Mouse (Mus musculus): ENCODE measurements at regions not wholly inside any gene's neighbourhood (a gene's known extent, or its start where the extent isn't known, plus 50 kb on each side); places are given as distances from the start of the nearest gene placed in this dataset.

DNA sequence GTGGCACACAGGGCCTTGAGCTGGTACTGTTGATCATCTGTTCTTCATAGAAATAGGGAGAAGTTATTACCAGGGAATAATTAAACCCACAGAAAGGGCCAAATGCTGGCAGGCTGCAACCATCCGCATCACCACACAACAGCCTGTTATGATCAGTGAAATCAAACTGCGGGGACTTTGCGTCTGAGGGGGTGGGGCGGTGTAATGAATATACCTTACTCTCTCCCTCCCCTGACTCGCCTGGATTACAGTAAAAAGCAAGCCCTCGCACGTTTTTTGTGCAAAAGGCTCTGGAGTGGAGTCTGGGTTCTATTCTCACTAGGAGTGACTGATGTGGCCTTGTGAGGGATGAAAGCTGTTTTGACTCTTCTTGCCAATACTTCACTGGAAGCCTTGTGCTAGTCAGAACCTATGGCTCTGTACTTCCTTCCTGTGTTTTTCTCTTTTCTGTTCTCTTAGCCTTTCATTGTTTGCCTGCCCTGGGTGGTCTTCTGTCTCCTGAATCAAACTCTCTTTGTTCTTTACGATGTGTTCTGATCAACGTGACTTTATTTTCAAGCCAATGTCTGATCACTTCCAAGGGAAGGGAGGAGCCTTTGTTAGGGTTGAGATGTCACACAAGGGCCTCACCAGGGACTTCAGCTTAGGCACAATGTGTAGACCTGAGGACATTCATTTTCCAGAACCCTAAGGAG, 172.4 kb downstream of the Dact1 start:
- no peak for DNase-seq

DNA sequence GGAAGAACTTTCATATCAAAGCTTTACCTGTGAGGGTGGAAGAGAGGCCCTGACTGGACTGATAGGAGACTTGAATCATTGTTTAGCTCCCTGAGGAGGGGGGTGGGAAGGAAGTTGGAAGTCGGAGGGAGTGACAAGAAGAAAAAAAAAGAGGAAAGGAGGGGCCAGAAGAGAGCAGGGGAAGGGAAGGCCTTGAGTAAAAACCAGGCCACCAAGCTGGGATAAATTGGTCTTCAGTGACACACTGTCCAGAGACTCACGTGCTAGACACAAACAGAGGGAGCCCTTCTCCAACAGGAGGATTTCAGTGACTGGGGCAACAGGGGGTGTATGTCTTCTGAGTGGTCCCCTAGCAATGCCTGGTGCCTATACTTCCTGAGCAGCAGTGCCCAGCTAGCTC, 172.9 kb downstream of the Dact1 start:
- no peak for DNase-seq

DNA sequence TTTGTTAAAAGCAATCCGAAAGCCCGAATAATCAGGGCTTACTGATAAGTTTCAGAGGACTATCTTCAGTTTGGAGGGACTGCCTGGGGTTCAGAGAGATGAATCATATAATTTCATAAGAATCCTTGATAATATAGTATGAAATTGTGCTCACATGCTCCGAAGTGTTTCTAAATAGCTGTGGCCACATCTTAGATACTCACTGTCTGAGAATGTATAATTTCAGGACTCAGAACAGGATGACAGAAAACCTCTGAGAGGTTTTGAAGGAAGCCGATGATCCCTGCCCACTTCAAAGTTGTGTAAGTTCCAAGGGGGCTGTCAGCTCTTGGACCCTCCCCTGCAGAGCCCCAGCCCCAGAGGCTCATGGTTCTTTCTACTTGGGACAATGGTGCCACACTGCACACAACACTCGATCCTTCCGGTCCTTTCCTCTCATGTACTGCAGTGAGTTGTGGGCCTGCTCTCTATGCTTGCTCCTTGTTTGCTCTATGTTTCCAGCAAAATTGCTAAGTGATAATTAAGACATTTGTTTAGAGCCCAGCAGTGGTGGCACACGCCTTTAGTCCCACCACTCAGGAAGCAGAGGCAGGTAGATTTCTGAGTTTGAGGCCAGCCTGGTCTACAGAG, 174.0 kb downstream of the Dact1 start:
- DNase-seq = no peak

DNA sequence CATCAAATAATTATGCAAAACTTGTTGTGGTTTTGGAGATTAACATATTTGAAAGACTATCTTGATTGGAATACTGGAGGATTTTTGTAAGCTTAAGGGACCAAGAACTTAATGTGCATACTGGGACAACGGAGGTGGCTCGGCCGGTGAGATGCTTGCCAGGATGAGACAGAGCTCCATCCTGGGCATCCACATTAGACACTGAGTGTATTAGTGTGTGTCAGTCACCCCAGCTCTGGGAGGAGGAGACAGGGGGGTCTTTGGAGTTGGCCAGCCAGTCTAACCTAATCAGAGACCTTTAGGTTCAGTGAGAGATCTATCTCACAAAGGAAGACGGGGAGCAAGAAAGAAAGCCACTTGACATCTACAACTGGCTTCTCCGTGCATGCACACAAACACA, 174.6 kb downstream of the Dact1 start:
- DNase-seq = no peak

DNA sequence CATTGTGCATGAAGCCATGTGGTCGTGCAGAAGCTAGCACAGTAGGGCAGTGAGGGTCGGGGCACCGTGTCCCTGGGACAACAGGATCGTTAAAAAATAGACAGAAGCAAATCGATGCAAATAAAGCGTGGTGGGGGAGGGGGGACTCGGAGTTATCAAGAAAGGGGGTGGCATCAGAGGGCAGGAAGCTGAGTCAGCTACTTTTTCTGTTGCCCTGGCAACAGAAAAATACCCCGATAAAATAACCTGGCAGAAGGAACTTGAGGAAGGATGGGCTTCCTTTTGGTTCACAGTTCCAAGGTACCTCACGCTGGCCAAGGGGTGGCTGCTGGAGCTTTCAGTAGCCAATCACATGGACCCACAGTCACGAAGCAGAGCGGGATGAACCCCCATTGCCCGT, 176.4 kb downstream of the Dact1 start:
- DNase-seq = no peak

DNA sequence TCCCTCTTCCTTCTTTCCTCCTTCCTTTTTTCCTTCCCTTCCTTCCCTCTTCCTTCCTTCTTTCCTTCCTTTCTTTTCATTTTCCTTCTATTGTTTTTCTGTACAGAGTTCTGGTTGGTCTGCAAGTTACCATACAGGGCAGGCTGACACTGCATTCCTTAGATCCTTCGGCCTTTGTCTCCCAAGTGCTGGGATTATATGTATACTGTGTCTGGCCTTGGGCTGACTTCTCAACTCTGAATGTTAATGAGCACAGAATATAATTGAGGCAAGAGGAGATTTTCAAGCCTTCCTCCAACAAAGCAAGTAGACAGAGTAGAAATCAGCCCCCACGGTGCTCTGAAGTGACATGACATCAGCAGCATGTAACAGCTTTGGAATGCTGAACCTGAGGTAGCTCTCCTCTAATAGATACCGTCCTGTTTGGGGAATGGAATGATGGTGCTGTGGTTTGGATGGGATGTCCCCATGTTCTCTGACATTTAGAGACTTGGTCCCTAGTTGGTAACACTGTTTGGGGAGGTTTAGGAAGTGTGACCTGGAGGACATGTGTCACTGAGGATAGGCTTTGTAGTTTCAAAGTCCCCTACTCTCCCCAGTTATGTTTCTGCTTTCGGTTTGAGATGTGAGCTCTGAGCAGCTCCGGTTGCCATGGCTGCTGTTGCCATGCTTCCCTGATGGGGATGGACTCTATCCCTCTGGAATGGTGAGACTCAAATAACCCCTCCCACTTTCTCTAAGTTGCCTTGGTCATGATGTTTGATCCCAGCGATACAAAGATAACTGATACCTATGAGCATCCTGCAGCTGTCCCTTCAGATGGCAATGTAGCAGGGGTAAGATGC, 178.1 kb downstream of the Dact1 start:
- DNase-seq = no peak

DNA sequence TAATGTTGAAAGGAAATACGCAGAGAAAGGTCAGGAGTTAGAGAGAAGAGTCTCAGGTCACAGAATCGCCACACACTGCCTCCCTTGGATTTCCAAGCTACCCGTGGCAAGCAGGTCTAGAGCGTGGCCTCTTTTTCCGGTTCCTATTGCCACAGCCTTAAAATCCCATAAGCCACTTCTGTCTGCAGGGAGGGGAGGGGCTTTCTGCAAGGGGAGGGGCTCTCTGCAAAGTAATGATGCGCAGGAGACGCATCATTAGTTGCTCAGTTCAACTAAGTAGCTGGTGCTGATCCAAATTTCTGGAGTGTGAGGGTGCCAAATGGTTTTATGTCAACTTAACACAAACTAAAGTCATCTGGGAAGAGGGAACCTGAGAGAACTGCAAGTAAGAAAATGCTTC, 179.6 kb downstream of the Dact1 start:
- no peak for DNase-seq

DNA sequence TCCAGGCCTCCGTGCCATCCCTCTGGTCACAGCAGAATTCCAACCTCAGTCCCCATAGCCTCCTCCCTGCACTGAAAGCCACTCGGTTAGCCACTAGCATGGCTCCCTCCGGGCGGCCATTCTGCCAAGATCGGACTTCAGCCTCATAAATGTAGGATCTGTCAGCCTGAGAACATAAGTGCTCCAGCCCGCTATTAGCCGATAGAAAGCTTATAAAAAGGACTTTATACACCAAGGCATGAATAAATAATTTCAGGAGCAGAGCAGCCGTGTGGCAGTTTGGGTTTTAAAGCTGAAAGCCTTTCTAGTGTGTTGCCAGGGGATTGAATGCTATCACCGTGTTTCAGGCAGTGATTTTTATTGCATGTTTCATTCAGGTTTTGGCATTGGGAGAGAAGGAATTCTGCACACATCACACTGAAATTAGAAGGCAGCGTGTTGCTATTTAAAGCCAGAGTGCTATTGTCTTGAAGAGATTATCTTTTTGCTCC, 185.2 kb downstream of the Dact1 start:
- DNase-seq = no peak

DNA sequence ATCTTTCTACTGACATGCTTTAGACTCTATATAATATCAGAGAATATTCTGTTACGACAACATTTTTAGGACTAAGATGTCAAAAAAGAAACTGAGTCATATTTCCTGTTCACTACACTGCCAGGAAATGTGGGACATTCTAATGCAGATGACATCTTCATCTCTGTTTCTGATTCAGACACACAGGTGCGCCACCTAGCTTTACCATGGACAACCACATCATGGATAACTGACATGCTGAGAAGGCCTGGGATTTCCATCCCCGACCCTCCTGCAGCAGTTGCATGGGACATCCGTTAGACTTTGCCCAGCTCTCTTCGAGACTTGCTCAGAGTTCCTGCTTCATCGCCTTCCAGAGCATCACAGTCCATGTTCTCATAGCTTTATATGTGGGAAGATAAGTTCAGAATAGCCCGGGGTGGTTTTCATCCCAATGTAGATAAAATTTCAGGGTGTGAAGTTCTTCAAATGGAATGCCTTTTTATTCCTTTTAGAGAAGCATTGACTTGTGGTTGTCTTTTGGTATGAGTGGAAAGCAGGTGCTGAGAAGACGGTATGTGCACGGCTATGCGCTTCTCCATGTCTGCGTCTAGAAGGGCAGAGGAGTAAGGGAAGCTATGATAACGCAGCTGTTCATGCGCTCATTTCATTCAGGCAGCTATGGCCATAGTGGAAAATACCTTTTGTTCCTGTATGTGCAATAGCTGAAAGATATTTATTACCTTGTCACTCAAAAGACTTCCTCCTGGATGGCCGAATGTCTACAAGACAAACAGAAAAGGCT, 188.8 kb downstream of the Dact1 start:
- no peak for DNase-seq

DNA sequence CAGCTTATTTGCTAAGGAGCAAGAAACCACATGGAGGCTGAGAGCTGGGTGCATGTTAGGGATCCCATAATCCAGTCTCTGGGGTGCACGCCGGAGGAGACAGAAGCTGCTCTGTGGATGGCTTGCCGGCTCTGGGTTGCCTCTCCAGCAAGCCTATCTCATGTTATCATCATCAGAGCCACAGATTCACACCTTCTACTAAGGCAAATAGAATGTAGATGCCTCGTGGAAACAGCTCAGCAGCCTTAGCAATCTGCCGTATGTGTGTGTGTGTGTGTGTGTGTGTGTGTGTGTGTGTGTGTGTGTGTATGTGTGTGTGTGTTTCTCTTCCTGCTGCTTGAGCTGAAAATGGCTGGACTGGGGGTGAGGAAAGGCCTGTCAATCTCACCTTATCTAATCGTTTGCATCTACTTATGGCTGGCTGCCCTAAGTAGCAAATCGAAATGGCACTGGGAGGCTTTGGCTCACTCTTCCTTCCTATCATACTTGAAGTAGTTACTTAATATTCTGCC, 191.7 kb downstream of the Dact1 start:
- DNase-seq = no peak

DNA sequence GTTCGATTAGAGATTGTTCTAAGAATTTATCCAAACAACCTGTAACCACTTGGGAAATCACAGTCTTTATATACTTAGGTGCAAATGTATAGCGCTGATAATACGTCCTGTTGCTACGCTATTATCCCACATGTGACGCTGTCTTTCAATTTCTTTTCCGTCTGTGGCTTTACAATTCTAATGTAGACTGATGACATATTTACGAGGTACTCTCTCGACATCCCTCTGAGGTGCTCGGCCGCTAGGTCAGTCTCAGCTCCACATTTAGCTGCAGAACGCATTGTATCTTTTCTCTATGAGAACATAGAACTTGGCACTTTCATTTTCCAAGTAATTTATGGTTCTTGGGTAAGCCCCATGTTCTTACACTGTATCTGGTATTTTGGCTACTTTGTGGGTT, 193.6 kb downstream of the Dact1 start:
- DNase-seq = no peak

DNA sequence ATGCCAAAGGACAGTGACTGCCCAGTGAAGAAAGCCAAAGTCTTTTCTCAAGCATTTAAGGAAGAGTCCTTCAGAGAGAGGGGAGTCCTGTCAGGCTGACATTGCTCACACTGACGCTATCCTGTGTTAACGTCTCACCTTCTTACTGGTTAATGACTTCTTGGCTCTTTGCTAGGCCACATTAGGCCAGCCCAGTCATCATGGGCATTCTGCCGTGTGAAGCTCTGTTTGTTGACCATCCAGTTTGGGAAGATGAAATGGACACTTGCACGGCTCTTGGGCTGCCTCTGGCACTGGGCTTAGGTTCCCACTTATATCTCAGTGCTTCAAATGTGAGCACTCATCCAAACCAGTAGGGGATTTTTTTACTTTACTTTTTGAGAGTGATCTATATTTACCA, 196.5 kb downstream of the Dact1 start:
- peak; percentile 59 for DNase-seq

DNA sequence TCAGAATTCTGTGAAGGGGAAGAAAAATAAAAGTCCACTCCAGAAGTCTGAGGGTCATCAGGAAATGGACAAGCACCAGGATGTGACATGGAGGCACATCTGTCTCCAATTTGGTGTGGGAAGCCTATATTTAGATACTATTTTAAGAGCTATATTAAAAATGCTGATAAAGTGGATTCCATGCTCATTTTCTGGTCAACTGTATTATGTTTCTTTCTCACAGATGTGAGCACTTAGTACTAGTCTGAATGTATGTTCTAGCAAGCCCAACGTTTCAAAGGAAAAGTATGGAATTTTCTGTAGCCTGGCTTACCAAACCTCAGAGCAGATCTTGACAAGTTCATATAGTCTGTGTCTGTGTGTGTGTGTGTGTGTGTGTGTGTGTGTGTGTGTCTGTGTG, 197.0 kb downstream of the Dact1 start:
- no peak for DNase-seq

DNA sequence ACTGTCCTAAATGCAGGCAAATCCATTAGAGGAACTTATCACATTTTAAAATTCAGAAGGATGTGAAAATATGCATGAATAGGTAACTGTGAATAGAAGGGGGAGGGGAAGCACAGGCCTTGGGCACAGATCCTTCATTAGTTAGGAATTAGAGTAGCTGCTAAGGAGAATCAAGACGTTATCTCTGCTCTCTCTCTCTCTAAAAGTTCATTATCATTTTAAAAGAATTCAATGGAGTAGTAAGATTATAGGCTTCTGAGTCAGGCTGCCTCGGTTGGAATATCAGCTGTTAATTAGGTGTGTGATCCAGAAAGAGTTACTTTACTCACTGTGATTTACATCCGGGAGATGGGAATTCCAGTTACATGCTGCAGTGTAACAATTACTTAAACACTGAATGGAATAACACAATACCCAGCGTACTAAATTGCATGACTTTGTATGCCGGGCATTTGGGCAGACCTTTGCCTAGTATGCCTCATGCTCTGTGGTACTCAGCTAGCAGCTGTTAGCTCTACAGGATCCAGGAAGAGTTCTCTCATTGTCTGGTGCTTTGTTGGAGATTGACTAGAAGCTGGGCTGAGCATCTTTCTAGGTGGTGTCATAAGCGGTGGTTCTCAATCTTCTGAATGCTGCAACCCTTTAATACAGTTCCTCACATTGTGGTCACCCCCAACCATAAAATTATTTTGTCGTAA, 203.4 kb downstream of the Dact1 start:
- no peak for DNase-seq

DNA sequence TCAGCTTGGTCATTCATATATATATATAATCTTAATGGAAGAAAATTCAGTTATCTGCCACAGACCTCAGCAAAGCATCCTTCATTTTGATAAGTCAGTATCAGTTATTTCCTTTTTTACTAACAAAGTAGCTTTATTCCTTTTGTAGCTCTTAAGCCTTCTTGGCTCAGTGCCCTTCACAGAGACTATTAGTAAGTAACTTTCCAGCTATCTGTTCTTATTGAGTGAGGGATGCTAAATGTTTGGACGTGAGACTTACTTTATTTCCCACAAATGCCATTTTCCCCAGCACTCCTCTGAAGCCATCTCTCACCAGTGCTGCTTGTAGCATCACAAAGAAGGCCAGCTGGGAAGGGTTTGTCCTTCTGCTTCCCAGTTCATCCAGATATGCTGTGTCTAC, 209.8 kb downstream of the Dact1 start:
- no peak for DNase-seq

DNA sequence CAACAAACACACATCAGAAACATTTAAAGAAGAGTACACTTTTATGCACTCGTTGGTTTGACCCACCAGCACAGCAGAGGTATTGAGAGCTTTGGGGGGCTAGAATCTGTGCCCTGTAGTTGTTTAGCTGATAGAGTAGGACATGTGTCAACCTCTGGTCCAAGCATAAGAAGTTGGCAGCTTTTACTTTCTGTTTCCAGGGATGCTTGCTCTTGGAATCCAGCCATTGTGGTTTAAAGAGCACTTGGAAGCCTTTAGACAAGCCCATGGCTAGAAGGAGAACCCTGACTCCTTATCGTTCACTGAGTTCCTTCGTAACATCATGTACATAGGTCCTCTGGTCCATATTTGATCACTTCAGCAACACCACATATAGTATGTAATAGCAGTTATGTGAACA, 212.3 kb downstream of the Dact1 start:
- DNase-seq = no peak

DNA sequence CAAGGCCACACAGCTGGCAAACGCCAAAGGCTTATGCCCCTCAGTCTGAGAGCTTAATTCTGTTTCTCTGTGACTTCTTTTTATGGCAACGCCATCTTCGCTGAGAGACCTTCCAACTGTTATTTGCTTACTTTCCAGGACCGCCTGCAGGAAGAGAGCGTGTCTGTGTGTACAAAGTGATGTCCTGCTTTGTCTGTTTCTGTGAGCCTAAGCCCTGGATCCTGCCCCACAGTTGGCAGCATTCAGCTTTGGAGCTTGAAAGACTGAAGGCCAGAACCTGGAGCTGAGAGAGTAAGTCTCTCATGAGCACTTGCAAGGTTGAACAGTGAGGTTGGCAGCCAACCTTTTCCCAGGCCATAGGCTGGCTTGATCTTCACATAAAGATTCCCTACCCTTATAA, 212.8 kb downstream of the Dact1 start:
- DNase-seq = no peak

DNA sequence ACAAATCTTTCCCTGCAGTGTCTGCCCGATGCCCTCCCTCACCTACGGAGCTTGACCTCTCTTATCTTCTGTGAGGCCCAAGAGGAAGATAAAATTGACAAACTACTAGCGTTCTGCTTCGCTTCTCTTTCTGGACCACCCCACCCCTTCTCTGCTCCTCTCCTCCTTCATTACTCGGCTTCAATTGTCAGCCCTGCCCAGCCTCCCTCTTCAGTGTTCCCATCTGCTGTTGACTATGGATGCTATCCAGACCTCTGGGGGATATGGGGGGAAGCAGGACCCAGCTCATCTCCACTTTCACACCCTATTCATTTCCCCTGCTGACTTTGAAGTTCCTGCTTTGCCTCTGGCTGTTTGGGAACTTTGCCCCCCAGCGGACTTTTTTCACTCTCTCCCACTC, 214.5 kb downstream of the Dact1 start:
- DNase-seq = peak; percentile 23

DNA sequence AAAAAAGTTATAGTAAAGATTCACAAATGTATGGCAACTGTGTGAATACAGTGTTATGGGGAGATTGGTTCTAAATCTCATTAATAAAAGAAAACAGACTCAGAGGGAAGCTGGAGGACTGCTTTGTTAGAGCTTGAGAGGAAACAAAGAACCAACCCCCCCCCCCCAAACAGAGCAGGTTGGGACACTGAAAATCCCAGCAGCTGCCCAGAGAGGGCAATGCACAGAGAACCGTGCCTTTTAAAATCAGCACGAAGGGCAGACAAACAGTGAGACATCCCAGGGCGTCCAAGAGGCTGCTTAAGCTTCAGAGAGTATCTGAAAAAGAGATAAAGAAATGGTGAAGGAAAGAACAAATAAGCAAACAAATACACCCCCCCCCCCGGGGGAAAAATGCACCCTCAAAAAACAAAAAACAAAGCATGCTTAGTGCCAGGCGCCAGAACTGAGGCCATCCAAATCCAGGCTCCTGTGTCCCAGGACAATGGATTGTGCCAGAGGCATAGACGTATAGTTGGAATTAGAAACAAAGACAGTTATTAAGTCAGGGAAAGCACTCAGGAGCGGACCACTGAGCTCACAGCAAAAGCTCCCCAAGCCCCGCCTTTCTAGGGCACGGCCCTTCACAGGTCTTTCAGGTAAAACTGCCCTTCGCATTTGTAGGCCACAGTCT, 215.7 kb downstream of the Dact1 start:
- no peak for DNase-seq

DNA sequence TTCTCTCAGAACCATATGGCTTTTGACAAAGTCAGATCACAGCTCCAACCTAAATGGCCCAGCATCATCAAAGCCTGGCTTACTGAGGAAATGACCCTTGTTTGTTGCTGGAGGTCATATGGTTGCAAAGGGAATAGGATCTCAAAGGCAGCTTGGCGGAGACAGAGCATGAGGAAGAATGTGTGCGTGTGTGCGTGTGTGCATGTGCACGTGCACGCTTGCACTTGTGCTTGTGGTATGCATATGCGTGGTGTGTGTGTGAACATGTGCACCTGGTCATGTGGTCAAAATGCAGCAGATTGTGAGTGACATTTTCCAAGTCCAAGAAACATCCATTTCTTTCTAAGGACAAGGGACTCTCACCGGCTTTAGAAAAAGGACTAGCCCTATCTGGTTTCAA, 216.9 kb downstream of the Dact1 start:
- no peak for DNase-seq

DNA sequence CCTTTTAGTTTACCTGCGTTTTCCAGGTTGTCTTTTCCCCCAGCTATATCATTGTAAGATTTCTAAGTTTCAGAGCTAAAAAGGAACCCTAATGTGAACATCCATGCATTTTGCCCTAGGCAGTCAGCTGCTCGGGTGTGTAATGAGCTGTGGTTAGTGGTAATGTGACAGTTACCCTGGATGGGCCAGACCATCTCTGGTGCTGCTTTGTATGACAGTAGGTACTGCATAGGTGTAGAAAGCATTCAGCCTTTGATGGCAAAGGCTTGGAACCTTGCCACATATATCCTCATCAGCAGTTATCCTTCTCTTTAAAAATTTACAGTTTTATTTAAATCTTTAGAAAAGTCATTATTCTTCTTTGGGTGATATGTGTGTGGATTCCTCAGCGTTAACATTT, 222.5 kb downstream of the Dact1 start:
- DNase-seq = no peak
